Comparison of ENCODE assay signal across 30 mouse cellular contexts in genomic region chr5:103017637-103018036, GRCm38 (mm10).
"Had no signal": no experiment of that assay in that cellular context is flagged by ENCODE, and none has a peak within 500 bp of the region (broad histone marks: within the 10 kb centered on the region; RNA-seq: fewer than 3 reads in every experiment).

No protein-coding gene starts in this region.

- H3K4me3 ChIP-seq: heart, embryonic 10.5 days; heart, embryonic 12.5 days; heart, embryonic 13.5 days; heart, embryonic 15.5 days; hindbrain, embryonic 10.5 days; hindbrain, embryonic 12.5 days; hindbrain, embryonic 13.5 days; hindbrain, embryonic 15.5 days; intestine, embryonic 15.5 days; kidney, embryonic 15.5 days; left cerebral cortex, adult 2 months had no signal

- DNase-seq: heart, postnatal 10 days; heart, postnatal 14 days; heart, postnatal 36 days; heart, postnatal 4 days; kidney, adult 11 months; kidney, adult 18-20 months; kidney, adult 2 months; kidney, adult 8-10 months; kidney, adult 9 months; kidney, postnatal 10 days; kidney, postnatal 14 days; kidney, postnatal 25 days; kidney, postnatal 36 days; kidney, postnatal 4 days; layer of hippocampus, adult 9-11 months; layer of hippocampus, postnatal 36 days had no signal

- H3K27ac ChIP-seq: heart, embryonic 10.5 days; heart, embryonic 13.5 days; heart, embryonic 15.5 days; hindbrain, embryonic 10.5 days; hindbrain, embryonic 12.5 days; hindbrain, embryonic 13.5 days; hindbrain, embryonic 14.5 days; hindbrain, embryonic 15.5 days; hindbrain, postnatal 0 days; intestine, embryonic 15.5 days; kidney, embryonic 15.5 days; kidney, postnatal 0 days; left cerebral cortex, adult 2 months had no signal
